Mouse (Mus musculus) stomach, postnatal 0 days (tissue): ENCODE measurements around the gene Stk11.
A peak's percentile ranks its signal among the peaks of the same experiment; 100 is the strongest.

ENCODE experiments used
- CTCF ChIP-seq: IDR thresholded peaks from 2 replicates; pipeline ENCODE4 v1.5.1; 2016; ENCODE audit warnings: antibody characterized with exemption, low read depth, mild to moderate bottlenecking, moderate library complexity
- EP300 ChIP-seq: optimal IDR thresholded peaks from 2 replicates; pipeline ENCODE3; 2016; ENCODE audit warnings: antibody characterized with exemption

DNA sequence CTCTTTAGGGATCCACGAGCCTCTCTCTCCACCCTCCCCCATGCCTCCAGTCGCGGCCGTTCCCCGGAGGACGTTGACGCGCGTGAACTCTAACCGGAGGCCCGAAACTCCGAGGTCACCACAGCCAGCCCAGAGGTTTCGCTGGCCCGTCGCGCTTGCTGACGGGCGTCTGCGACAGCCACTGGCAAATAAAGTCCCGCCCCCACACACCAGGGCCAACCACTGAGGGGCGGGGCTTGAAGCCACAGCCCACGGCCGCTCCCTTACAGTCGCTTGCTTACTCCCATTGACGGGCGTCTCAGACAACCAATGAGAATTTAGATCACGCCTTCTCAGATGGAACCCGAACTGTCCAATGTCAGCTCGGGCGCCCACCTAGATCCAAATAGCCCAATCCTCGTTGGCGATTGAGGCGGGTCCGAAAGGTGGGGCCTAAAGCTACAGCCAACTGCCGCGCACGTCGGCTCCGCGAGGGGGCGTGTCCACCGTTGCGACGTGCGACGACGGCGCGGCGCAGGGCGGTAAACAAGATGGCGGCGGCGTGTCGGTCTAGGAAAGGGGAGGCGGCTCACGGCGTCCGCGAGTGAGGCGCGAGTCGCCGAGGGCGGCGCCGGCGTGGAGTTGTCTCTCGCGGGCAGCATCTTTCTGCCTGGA is at the start of gene Stk11:
- TF ChIP-seq CTCF: peak; percentile 62
- TF ChIP-seq EP300: no peak
